Mouse (Mus musculus) activated CD4-positive, CD25-positive, alpha-beta regulatory T cell, adult 4 months (primary cell): ENCODE data around the gene Baz2b. TPM values are rescaled to one million over a fixed set of nuclear protein-coding genes. Genes with fewer than 3 reads are reported as not detected.
"Not testable (repeated sequence)": the region's sequence is repeated elsewhere in the genome, so short reads cannot be mapped to it uniquely, and the experiment has no call there.

Source experiments
- ATAC-seq: one replicate; pipeline ENCODE4 v1.8.0; 2017
- polyA plus RNA-seq, 2 experiments: library from polyadenylated mRNA; unstranded; fragments of 100-300 nt; shearing (Covaris generic); gene quantifications; one replicate each; pipeline ENCODE4 v1.2.1; 2017

Baz2b gene
- polyA plus RNA-seq, 2 experiments from 2014 or later: 26.0 to 32.0 TPM

GRCm38 (mm10) chr2:60088785-60089527, 120.7 kb downstream of the Baz2b start:
- no peak for ATAC-seq

- ATAC-seq: no peak
These were observed 123.3 kb downstream of the Baz2b start for GRCm38 (mm10) chr2:60086197-60086903.

GRCm38 (mm10) chr2:60084823-60085222, 124.8 kb downstream of the Baz2b start:
- ATAC-seq: no peak

- no peak for ATAC-seq
These were observed 126.5 kb downstream of the Baz2b start for GRCm38 (mm10) chr2:60082984-60083636.

GRCm38 (mm10) chr2:60082225-60082624, 127.4 kb downstream of the Baz2b start:
- no peak for ATAC-seq

- ATAC-seq: no peak
These were observed 128.8 kb downstream of the Baz2b start for GRCm38 (mm10) chr2:60080831-60081230.

GRCm38 (mm10) chr2:60077631-60078030, 132.0 kb downstream of the Baz2b start:
- no peak for ATAC-seq

- ATAC-seq: no peak
These were observed 132.8 kb downstream of the Baz2b start for GRCm38 (mm10) chr2:60076800-60077199.

GRCm38 (mm10) chr2:60076025-60076424, 133.6 kb downstream of the Baz2b start:
- no peak for ATAC-seq

- not testable (repeated sequence) for ATAC-seq
These were observed 135.8 kb downstream of the Baz2b start for GRCm38 (mm10) chr2:60073798-60074197.

GRCm38 (mm10) chr2:60071813-60072212, 137.8 kb downstream of the Baz2b start:
- no peak for ATAC-seq

- ATAC-seq: no peak
These were observed 138.7 kb downstream of the Baz2b start for GRCm38 (mm10) chr2:60070938-60071337.

- ATAC-seq: no peak
These were observed 141.2 kb downstream of the Baz2b start for GRCm38 (mm10) chr2:60068468-60068867.

GRCm38 (mm10) chr2:60065415-60065814, 144.2 kb downstream of the Baz2b start:
- no peak for ATAC-seq

GRCm38 (mm10) chr2:60060185-60060775, 149.4 kb downstream of the Baz2b start:
- ATAC-seq: no peak

GRCm38 (mm10) chr2:60059300-60059699, 150.3 kb downstream of the Baz2b start:
- ATAC-seq: no peak

GRCm38 (mm10) chr2:60056043-60056442, 153.6 kb downstream of the Baz2b start:
- no peak for ATAC-seq

GRCm38 (mm10) chr2:60054808-60055535, 154.7 kb downstream of the Baz2b start:
- no peak for ATAC-seq

GRCm38 (mm10) chr2:60053222-60054010, 156.2 kb downstream of the Baz2b start:
- no peak for ATAC-seq

GRCm38 (mm10) chr2:60050667-60051460, 158.8 kb downstream of the Baz2b start:
- no peak for ATAC-seq

- no peak for ATAC-seq
These were observed 159.8 kb downstream of the Baz2b start for GRCm38 (mm10) chr2:60049889-60050288.
